Mouse (Mus musculus) neural tube, embryonic 14.5 days (tissue): ENCODE measurements at regions not wholly inside any gene's neighbourhood (a gene's known extent, or its start where the extent isn't known, plus 50 kb on each side); places are given as distances from the start of the nearest gene placed in this dataset.
A peak's percentile ranks its signal among the peaks of the same experiment; 100 is the strongest.

ENCODE experiments used
- ATAC-seq: fragments of 200-750 bp; cut with Nextera tagmentation; 2 replicates; pipeline ENCODE4 v1.8.0; 2017; ENCODE audit warnings: low read depth, mild to moderate bottlenecking, moderate TSS enrichment, moderate library complexity
- H3K27ac ChIP-seq: fragments of 300-500 bp; sonication (generic); 2 replicates; pipeline ENCODE4 v1.5.1; 2014; ENCODE audit warnings: low read depth, mild to moderate bottlenecking, control low read depth, low read length, moderate library complexity, mixed read lengths
- H3K27me3 ChIP-seq: fragments of 300-500 bp; sonication (generic); 2 replicates; pipeline ENCODE4 v1.6.1; 2014; ENCODE audit warnings: low read length; ENCODE audit not compliant: control insufficient read depth, insufficient read depth
- H3K36me3 ChIP-seq: fragments of 300-500 bp; sonication (generic); 2 replicates; pipeline ENCODE4 v1.6.1; 2014; ENCODE audit warnings: low read length, mixed read lengths; ENCODE audit not compliant: control insufficient read depth, insufficient read depth
- H3K4me1 ChIP-seq: fragments of 300-500 bp; sonication (generic); 2 replicates; pipeline ENCODE4 v1.6.1; 2014; ENCODE audit warnings: low read length; ENCODE audit not compliant: control insufficient read depth, insufficient read depth
- H3K4me2 ChIP-seq: fragments of 300-500 bp; sonication (generic); 2 replicates; pipeline ENCODE4 v1.6.1; 2014; ENCODE audit warnings: mild to moderate bottlenecking, low read depth, low read length, control low read depth
- H3K4me3 ChIP-seq: fragments of 300-500 bp; sonication (generic); 2 replicates; pipeline ENCODE4 v1.5.1; 2014; ENCODE audit warnings: low read depth, low read length, control low read depth, mixed read lengths
- H3K9ac ChIP-seq: fragments of 300-500 bp; sonication (generic); replicated peaks from 2 replicates; pipeline ENCODE4 v1.6.1; 2014; ENCODE audit warnings: low read depth, mild to moderate bottlenecking, control low read depth, low read length, mixed read lengths
- H3K9me3 ChIP-seq: fragments of 300-500 bp; sonication (generic); 2 replicates; pipeline ENCODE4 v1.6.1; 2016; ENCODE audit warnings: low read length; ENCODE audit not compliant: control insufficient read depth
- whole genome bisulfite sequencing: fragments of 180-500 bp; shearing (Covaris S2); extraction: QIAGEN DNeasy Blood & Tissue Kit; methylation state at CpG from one replicate; pipeline ENCODE4 v1.1.7; 2014; 5-methylcytosine and 5-hydroxymethylcytosine counted together

DNA sequence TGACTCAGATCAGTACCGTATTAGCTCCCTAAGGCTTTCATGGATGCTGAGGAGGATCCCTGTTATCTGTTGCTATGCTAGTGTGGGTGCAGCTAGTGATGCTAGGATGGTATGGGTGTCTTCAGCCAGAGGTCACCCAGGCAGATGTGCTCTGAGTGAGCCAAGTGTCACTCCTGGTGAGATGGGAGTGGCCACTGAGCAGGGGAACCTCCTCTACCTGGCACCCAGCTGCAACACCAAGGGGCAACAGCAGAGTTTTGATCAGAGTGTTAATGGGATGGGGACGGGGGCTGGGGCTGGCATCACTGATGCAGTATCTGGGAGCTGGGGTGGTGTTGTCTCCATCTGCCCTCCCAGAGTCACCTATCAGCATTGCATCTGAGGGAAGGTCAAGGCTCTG lies 81.0 kb downstream of the Cstad start:
- Histone ChIP-seq H3K9ac (no peak overlapping the region), H3K27me3 (no peaks in the 10 kb centered on the region), H3K4me1 (peaks cover 24% of the 10 kb centered on the region), H3K4me3 (no peak overlapping the region), H3K27ac (peak overlapping the region; percentile 96; the same call in 1 of the 2 replicates), H3K9me3 (peaks cover 4% of the 10 kb centered on the region; the same call in 1 of the 2 replicates), H3K36me3 (no peaks in the 10 kb centered on the region), H3K4me2 (no peak overlapping the region)
- WGBS: 78% methylated on average over 2 of the region's 2 CpGs
- ATAC-seq: 0 out of 2 replicates have a peak, but pooled peaks have one; percentile 5

DNA sequence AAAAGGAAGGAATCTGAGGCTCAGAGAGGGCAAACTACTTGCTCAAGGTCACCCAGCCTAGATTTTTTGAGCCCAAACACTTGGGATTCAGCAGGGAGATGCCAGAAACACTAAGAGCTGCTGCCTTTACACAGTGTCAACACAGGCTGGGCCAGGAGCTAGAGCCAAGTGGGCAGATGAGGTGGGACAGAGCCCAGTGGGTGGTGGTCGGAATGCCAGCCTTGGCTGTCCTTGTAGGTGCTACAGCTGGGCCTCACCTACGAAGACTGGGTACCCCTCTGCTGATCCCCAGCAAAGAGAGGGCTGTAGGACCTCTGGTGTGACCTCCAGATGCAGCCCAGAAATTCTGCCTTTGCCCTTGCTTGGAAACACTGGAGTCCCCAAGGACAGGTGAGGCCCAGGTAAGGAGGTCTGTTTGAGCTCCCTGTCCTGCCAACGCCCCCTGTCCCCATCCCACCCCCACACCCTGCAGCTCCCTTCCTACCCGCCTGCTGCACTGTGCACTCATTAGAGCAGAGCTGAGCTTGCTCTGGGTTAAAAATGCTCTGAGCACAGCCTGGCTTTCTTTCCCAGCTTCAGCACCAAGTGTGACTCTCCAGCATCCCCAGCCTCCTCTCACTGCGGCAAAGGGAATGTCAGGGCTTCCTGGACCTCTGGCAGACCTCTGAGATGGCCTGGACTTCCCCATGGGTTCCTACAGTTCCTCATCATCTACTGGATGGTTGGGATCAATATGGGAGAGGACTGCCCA lies 76.2 kb downstream of the Cstad start:
- 81% methylated on average over 5 of the region's 5 CpGs for WGBS
- Histone ChIP-seq H3K9ac (no peak overlapping the region), H3K27me3 (no peaks in the 10 kb centered on the region), H3K4me2 (no peak overlapping the region), H3K4me3 (no peak overlapping the region), H3K9me3 (no peaks in the 10 kb centered on the region), H3K4me1 (peaks cover 15% of the 10 kb centered on the region), H3K36me3 (no peaks in the 10 kb centered on the region), H3K27ac (peak overlapping the region; percentile 78)
- no peak for ATAC-seq

DNA sequence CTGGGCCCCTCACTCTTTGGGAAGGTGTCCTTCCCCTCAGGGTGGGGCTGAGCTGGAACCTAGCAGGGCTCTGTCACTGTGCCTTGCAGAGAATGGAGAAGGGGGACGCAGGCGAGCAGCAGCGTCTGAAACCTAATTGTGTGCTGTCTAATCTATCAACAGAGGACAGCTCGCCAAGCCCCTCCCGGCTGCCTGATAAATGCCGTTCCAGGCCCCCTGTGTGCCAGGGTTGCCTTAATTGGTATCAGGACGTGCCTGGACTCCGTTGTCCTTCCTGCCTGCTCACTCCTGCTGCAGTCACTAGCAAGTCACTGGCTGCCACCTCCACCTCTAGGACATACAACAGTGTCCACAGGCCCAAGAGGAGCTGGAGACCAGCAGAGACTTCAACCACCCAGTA lies 72.6 kb downstream of the Cstad start:
- Histone ChIP-seq H3K9me3 (no peaks in the 10 kb centered on the region), H3K4me3 (no peak overlapping the region), H3K36me3 (no peaks in the 10 kb centered on the region), H3K27ac (peak overlapping the region; percentile 73), H3K27me3 (no peaks in the 10 kb centered on the region), H3K4me1 (peaks cover 11% of the 10 kb centered on the region), H3K4me2 (no peak overlapping the region), H3K9ac (no peak overlapping the region; the same call in 1 of the 2 replicates)
- 6% methylated on average over 8 of the region's 8 CpGs for WGBS
- peak; percentile 39; the same call in 1 of the 2 replicates for ATAC-seq

DNA sequence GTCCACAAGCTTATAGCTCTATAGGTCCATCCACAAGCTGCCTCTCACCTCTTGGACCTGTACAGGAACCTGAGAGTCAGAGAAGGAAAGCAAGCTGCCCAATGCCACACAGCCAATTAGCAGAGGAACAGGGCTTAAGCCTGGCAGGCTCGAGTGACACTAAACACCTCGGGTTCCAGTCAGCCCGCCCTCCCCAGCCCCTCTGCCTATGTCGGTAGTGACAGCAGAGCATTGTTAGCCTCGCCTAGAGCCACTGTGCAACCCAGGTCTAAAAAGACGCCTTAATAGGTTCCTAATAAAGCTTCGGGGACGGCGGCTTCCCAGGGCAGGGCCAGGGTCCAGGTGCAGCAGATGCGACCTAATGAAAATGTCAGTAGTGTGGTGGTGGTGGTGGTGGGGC lies 66.3 kb downstream of the Cstad start:
- peaks cover 50% of the 10 kb centered on the region for H3K4me1 ChIP-seq
- peak overlapping the region; percentile 100 for H3K27ac ChIP-seq
- H3K9ac ChIP-seq: no peak overlapping the region
- no peak for ATAC-seq
- no peaks in the 10 kb centered on the region for H3K36me3 ChIP-seq
- no peaks in the 10 kb centered on the region for H3K27me3 ChIP-seq
- no peak overlapping the region for H3K4me2 ChIP-seq
- H3K9me3 ChIP-seq: no peaks in the 10 kb centered on the region
- no peak overlapping the region for H3K4me3 ChIP-seq
- 16% methylated on average over 10 of the region's 10 CpGs for WGBS

DNA sequence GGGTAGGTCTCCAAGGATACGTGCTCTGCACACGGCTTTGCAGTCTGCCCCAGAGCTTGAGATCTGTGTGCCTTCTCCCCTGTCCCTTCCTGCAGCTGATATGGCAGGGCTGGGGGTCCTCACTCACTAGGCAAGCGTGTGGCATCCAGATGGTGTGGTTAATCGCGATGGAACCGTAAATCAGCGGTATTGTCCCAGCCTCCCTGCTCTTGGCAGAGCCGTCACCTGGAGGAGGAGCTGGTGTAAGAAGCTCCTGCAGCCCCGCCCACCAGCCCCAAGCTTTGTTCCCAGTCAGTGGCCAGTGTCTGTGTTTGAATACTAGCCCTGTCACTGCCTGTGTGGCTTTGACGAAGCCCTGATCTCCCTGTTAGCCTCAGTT lies 65.8 kb downstream of the Cstad start:
- H3K9ac ChIP-seq: peak overlapping the region; percentile 34; the same call in 1 of the 2 replicates
- ATAC-seq: peak; percentile 53
- 6% methylated on average over 10 of the region's 10 CpGs for WGBS
- peak overlapping the region; percentile 100 for H3K27ac ChIP-seq
- 0 out of 2 replicates have a peak overlapping the region, but pooled peaks have one; percentile 8 for H3K4me2 ChIP-seq
- H3K9me3 ChIP-seq: no peaks in the 10 kb centered on the region
- H3K4me1 ChIP-seq: peaks cover 50% of the 10 kb centered on the region
- no peaks in the 10 kb centered on the region for H3K27me3 ChIP-seq
- no peaks in the 10 kb centered on the region for H3K36me3 ChIP-seq
- H3K4me3 ChIP-seq: no peak overlapping the region

DNA sequence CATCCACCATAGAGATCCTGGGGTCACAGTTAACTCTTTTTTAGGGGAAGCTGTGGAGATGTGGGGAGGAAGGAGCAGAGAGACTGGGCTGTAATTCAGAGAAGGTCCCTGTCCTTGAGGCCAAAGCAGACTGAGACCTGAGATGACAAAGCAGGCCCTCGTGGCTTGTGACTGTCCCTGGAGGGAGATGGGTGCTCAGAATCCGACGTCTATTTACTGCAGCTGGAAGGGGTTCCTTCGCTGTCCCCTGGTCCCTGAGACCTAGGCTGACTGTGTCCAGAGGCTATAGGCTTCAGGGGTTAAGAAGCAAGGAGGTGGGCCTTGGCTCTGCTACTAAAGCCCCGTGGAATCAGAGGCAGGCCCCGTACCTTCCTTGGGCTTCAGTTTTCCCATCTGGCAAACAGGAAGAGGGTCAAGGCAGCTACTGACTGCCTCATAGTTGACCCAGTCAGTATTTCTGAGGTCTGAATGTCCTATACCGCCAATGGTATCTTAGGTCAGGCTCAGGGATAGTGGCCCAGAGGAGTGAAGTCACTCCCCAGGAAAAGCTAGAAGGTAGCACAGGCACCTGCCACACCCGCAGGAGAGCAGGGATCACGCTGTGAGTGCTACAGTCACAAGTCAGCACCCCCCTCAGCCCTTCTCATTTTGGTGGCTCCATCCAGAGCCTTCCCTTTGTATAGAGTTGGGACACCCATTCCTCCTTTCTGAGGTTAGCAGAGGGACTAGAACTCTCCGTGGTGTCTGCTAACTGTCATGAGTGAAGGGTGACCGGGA lies 65.2 kb downstream of the Cstad start:
- no peak for ATAC-seq
- H3K9ac ChIP-seq: peak overlapping the region; percentile 34; the same call in 1 of the 2 replicates
- no peaks in the 10 kb centered on the region for H3K36me3 ChIP-seq
- 22% methylated on average over 11 of the region's 11 CpGs for WGBS
- no peak overlapping the region for H3K4me3 ChIP-seq
- H3K4me2 ChIP-seq: peak overlapping the region; percentile 8; the same call in 1 of the 2 replicates
- H3K27ac ChIP-seq: peak overlapping the region; percentile 100
- no peaks in the 10 kb centered on the region for H3K9me3 ChIP-seq
- no peaks in the 10 kb centered on the region for H3K27me3 ChIP-seq
- peaks cover 50% of the 10 kb centered on the region for H3K4me1 ChIP-seq

DNA sequence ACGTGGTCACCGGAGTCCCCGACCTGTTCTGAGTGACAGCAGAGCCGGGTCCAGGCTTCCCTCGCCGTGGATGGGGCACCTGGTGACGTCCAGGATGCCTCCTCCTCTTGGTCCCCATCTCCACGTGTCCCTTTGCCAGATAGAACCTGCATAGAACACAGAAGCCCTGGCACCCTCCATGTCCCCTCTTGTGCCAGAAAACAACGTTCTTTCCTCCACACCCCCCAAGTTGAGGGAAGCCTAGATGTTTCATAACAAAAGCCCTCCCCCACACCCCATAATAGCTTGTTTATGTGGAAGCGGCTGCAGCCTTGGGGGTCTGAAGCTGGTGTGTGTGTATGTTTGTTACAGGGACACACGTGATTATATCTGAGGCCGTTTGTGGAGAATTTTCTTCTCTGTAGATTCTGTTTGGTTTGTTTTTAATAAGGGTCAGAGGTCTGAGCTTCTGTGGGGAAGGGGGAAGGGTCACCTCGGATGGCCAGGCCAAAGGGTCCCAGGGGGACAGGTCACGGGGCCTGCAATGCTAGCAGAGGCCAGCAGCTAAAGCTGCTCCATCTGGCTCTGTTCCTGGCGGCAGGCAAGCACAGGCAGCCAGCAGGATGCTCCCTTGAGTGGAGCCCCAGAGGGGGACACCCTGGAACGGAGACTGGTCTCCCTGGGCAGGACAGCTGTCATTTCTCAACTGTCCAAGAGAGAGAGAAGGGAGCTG lies 64.2 kb downstream of the Cstad start:
- Histone ChIP-seq H3K36me3 (no peaks in the 10 kb centered on the region), H3K9ac (peak overlapping the region; percentile 56), H3K27me3 (no peaks in the 10 kb centered on the region), H3K4me2 (peak overlapping the region; percentile 62), H3K27ac (peak overlapping the region; percentile 100), H3K4me3 (no peak overlapping the region), H3K9me3 (no peaks in the 10 kb centered on the region), H3K4me1 (peaks cover 59% of the 10 kb centered on the region)
- WGBS: 1% methylated on average over 16 of the region's 16 CpGs
- ATAC-seq: peak; percentile 39
